Mouse (Mus musculus) thymus, postnatal 0 days (tissue): ENCODE data around the gene Tlcd1. TPM values are rescaled to one million over a fixed set of nuclear protein-coding genes. Genes with fewer than 3 reads are reported as not detected.
"Not testable (repeated sequence)": the region's sequence is repeated elsewhere in the genome, so short reads cannot be mapped to it uniquely, and the experiment has no call there.

Source experiments
- DNase-seq: peaks from one replicate; pipeline ENCODE4 v3.0.0-alpha.2; 2015; ENCODE audit warnings: low spot score
- polyA plus RNA-seq: library from polyadenylated mRNA; unstranded; fragments of >200 nt; fragmentation: Nextera tagmentation; extraction: Ambion mirVana; gene quantifications from 2 replicates; pipeline ENCODE4 v1.2.1, GENCODE M21; 2015

Gene Tlcd1
- polyA plus RNA-seq: 12.2 and 13.5 TPM in 2 replicates

DNA sequence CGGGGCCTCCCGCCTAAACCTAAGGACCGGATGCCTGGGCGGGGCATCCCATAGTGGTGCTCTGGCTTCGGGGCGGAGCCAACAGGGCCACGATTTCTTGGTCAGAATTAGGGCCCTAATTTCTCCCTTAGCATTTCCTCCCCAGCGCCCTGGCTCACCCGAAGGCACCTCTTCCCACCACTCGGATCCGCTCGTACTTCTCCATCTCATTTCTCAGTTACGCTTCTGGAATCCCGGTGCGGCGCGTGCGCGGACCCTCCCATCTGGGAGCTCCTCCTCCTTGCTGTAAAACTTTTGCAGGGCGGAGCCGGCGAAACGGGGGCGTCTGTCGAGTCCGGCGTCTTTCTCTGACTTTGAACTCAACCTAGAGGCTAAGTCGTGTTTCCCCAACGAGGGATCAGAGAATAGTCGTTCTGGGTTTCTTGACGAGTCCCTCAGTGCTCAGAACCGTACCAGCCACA lies at the start of gene Tlcd1, which contains the start of gene Nek8:
Tlcd1 (plus strand) TSS at position 310 of the 461 bp plus-strand sequence.
Nek8 (minus strand) TSS at position 274 of the 461 bp plus-strand sequence.
- peak; percentile 93 for DNase-seq

DNA sequence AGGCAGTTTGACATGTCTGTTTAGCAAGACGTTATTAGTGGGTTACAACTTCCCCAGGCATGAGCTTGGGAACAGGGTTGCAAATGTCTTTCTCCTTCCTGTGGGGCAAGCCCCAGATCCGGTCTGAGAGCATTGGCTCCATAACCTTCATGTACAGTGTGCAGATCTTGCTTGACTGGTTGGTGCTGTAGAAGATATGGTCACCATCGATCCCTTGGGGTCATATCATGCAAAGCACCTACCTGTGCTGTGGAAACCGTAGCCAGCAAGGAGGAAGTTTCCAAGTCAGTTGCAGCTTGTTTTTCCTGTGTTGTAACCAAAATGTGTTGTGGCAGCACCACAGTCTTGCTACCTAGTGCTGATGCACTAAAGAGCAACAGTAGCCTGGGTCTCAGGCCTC lies 49.8 kb upstream of the Tlcd1 start:
- no peak for DNase-seq

DNA sequence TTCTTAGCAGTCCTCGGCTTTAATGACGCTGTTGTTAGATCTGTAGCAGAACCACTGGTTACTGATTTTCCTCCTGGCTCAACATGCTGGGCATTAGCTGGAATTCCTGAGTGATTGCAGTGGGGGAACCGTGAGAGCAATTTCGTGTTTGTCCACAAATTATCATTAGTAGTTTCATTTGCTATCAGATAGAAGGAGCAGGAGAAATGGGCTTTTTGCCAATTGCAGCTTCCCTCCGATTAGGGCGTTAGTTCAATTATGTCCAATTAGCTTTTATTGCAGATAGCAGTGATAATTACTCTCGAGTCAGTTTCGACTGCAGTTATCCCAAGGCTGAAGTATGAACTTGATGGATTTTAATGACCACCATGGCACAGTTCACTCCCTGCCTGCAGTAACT lies 47.1 kb upstream of the Tlcd1 start:
- DNase-seq: no peak

GRCm38 (mm10) chr11:78133915-78134314 lies 42.6 kb upstream of the Tlcd1 start:
- no peak for DNase-seq

- DNase-seq: no peak
Observed at GRCm38 (mm10) chr11:78134344-78134743, 42.2 kb upstream of the Tlcd1 start.

GRCm38 (mm10) chr11:78135314-78135713 lies 41.2 kb upstream of the Tlcd1 start:
- DNase-seq: not testable (repeated sequence)

DNA sequence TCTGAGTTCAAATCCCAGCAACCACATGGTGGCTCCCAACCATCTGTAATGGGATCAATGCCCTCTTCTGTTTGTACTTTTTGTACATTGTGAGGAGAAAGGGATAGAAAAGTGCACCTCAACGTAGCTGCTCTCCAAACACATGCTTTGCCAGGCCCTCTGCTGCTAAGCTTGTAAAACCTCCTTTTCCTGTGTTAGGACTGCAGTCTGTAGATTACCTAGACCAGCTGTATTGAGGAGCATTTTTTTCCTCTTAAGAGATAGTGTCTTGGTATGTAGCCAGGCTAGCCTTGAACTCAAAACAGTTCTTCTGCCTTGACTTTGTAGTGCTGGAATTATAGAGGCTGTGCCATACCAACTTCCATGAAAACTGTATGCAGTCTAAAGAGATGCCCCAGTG lies 40.4 kb upstream of the Tlcd1 start:
- no peak for DNase-seq

DNA sequence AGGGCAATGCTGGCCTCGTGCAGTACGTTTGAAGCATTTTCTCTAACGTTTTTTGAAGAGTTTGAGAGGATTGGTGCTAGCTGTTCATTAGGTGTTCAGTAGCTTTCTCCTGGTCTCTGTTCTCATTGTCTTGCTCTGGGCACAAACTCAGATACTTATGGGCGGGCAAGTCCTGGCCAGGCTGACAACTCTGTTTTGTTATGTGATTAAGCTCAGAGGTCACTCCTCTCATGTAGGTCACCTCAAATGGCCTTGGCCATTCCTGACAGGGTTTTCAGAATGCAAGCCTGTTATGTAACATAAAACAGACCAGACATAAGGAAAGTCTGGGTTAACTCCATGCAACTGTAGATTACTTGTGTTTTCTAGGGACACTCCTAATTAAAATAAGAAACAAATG lies 38.9 kb upstream of the Tlcd1 start:
- DNase-seq: no peak

- DNase-seq: no peak
Observed at GRCm38 (mm10) chr11:78138023-78138422, 38.5 kb upstream of the Tlcd1 start.

DNA sequence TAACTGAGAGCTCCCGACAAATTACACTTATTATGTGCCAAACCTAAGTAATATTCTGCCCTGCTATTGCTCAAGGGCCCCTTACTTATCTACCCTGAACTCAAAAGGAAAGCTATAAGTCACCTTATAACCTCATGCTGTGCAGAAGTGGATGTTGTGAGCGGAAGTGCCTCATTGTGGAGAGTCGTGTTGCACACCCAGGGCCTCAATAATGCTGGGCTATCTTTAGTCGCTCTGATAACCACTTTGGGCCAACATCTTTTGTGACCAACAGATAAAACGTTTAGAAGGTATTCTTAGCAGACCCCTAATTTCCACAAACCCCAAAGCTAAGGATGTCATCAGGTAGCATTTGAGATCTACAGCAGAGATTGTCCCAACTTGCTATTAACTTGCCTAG lies 35.8 kb upstream of the Tlcd1 start:
- no peak for DNase-seq

DNA sequence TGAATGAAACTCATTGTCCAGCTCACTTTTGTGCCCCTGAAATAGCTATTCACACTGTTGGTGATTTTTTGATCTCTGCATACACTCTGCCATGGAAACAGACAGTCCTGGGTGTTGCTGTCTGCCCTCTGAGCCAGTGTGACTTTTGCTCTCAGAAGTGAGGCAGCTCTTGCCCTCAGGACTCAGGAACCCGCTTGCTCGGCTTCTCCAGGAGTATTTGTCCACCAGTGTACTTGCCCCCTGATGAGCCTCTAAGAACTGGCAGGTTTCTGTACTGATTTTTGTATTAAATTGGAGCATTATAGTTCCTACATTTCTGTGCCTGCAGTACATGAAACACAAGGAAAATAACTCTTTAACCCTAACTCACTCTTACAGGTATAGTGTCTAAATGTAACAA lies 33.0 kb upstream of the Tlcd1 start:
- DNase-seq: no peak

- no peak for DNase-seq
Observed at GRCm38 (mm10) chr11:78146168-78146567, 30.3 kb upstream of the Tlcd1 start.

DNA sequence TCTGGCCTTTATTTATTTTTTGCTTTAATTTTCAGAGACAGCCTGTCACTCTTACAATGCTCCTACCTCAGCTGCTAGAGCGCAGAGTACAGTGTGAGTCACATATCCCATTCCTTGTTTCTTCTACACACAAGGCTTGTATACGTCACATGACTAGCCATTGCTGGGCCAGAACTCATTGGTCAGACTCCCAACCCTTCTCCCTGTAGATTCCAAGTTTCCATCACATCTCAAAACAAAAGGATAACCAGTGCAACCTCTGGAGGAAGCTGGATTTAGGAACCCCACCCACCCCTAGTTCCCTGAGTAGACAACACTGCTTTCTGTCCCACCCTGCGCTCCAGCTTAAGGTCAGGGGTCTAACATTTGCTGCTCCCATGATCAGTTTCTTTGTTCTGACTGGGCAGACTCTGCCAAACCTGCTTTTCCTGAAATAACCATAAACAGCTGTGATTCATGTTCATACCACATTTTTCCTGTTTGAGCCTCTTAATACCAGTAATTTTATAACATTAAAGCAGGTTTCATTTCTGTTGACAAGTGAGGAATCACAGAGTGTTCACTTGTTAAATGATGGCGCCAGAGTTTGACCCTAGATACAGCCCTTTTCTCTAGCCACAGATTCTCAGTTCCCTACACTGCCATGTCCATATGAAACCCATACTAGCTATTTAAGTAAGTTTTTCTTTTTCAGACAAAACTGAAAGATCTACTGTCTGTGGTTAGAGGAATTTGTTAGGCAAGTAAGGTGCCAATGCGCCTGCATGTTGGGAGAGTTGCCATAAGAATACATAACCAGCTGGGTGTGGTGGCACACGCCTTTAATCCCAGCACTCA lies 29.6 kb upstream of the Tlcd1 start:
- DNase-seq: no peak

DNA sequence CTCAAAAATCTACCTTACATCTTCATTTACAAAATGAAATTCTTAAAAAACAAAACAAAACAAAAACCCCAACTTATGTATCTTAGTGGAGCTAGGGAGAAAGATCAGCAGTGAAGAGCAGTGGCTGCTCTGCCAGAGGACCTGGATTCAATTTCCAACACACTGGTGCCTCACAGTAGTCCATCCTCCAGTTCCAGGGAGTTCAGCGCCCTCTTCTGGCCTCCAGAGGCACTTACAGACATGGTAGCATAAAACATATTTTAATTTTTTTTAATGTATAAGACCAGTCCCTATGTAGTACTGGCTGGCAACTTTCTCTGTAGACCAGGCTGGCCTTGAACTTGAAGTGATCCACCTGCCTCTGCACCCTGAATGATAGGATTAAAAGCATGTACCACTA lies 25.4 kb upstream of the Tlcd1 start:
- no peak for DNase-seq

- no peak for DNase-seq
Observed at GRCm38 (mm10) chr11:78152299-78153231, 23.9 kb upstream of the Tlcd1 start.

DNA sequence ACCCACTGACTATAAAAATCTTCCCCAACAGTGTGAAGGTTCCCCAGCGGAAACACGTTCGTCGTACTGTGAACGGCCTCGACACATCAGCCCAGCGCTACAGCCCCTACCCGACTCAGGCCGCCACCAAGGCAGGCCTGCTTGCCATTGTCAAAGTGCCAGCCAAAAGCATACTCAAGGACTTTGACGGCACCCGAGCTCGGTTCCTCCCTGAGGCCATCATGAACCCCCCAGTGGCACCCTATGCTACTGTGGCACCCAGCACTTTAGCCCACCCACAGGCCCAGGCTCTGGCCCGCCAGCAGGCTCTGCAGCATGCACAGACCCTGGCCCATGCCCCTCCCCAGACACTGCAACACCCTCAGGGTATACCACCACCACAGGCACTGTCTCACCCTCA lies 22.7 kb upstream of the Tlcd1 start:
- no peak for DNase-seq

DNA sequence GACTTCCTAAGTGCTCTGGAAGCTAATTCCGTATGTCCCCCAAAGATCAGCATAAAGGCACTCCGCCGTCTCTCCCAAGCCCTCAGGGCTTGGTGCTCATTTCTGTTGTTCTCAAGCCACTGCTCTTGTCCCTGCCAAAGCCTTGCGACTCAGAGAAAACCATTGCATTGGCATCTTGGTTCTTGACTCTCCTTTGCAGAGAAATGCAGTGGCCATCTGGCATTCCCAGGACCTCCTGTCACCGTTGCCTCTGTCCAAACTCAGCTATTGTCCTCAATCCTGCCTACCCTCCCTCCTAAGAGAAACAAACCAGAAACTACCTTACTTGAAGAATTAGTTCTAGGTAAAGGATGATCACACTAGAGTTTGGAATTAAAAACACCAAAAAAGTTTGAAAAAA lies 20.8 kb upstream of the Tlcd1 start:
- DNase-seq: no peak

DNA sequence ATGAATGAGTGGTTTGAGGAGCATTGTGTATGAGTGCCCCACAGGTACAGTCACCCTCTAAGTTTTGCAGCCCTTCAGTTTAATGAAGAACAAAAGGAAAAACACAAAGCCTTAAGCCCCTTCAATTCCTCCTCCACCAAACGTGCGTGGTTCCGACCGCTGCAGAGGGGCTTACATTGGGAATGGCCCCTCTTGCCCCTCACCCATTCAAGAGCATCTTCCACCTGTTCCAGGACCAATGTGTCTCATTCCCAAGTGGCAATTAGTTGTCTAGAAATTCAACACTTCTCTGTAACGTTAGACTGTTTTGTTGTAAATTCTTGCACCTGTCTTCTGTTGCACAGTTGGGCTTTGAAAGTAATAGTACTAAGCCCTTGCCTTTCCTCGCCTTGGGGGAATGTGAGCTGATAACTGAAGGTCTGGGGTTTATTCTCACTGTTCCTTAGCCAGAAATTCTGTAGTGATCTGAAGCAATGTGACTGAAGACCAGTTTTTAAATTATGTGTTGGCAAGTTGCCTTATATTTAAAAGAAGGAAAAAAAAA lies 20.3 kb upstream of the Tlcd1 start:
- no peak for DNase-seq

GRCm38 (mm10) chr11:78159096-78159495 lies 17.4 kb upstream of the Tlcd1 start:
- DNase-seq: peak; percentile 87

DNA sequence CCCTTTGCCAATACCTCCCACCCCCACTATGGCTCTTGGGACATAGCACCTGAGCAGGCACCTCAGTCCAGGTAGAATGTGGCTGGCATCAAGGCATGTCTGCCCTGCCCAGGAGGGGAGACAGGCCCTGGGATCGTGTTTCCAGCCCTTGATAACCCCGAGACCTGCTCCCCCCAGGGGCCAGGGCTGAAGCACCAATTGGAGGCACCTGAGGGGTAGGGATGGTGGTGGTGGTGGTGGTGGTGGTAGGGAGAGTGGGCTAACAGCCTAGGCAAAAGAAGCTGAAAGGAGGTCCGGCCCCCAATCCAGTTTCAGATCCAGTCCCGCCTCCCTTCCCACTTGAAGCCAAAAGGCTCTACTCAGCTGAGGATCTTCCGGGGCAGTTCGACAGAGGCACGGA lies 17.0 kb upstream of the Tlcd1 start:
- DNase-seq: no peak

DNA sequence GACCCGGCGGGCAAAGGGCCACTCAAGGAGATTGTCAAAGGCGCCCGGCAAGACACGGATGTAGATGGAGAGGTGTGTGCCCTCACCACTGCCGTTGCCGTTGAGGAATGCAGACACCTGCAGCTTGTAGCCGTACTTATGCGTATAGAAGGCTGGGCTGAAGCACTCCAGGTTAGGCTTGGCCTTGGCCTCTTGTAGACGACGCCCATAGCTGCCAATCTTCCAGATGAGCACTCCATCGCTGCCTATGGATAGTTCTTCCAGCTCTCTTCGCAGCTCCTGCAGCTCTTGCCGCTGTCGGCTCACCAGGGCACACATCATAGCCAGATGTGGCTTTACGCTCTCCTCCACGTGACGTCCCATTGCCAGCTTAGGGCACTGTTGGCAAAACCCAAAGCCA lies 16.3 kb upstream of the Tlcd1 start:
- DNase-seq: no peak

GRCm38 (mm10) chr11:78160675-78161074 lies 15.8 kb upstream of the Tlcd1 start:
- no peak for DNase-seq
